Mouse (Mus musculus) stomach, embryonic 16.5 days (tissue): Measurements from ENCODE around the gene Nfasc. TPM values are rescaled to one million over a fixed set of nuclear protein-coding genes. Genes with fewer than 3 reads are reported as not detected.
A peak's percentile ranks its signal among the peaks of the same experiment; 100 is the strongest.

Experiments
- ATAC-seq: fragments of 200-750 bp; cut with Nextera tagmentation; 2 replicates; pipeline ENCODE4 v1.8.0; 2017; ENCODE audit warnings: moderate number of reproducible peaks, moderate TSS enrichment; ENCODE audit not compliant: insufficient read depth, low FRiP score
- H3K27ac ChIP-seq: fragments of 300-500 bp; sonication (generic); 2 replicates; pipeline ENCODE4 v1.5.1; 2014; ENCODE audit warnings: low read length
- H3K27me3 ChIP-seq: fragments of 300-500 bp; sonication (generic); 2 replicates; pipeline ENCODE4 v1.6.1; 2014; ENCODE audit warnings: low read length, control low read depth, mixed read lengths; ENCODE audit not compliant: control insufficient read depth, insufficient read depth
- H3K36me3 ChIP-seq: fragments of 300-500 bp; sonication (generic); 2 replicates; pipeline ENCODE4 v1.6.1; 2014; ENCODE audit warnings: low read length; ENCODE audit not compliant: control insufficient read depth, insufficient read depth
- H3K4me1 ChIP-seq: fragments of 300-500 bp; sonication (generic); 2 replicates; pipeline ENCODE4 v1.6.1; 2014; ENCODE audit warnings: low read length, control low read depth, mixed read lengths; ENCODE audit not compliant: control insufficient read depth, insufficient read depth
- H3K4me2 ChIP-seq: fragments of 300-500 bp; sonication (generic); 2 replicates; pipeline ENCODE4 v1.6.1; 2014; ENCODE audit warnings: low read depth, low read length, mixed read lengths
- H3K4me3 ChIP-seq: fragments of 300-500 bp; sonication (generic); replicated peaks from 2 replicates; pipeline ENCODE4 v1.5.1; 2014; ENCODE audit warnings: mild to moderate bottlenecking, low read length
- H3K9ac ChIP-seq: fragments of 300-500 bp; sonication (generic); 2 replicates; pipeline ENCODE4 v1.6.1; 2014; ENCODE audit warnings: low read length
- H3K9me3 ChIP-seq: fragments of 300-500 bp; sonication (generic); replicated peaks from 2 replicates; pipeline ENCODE4 v1.6.1; 2016; ENCODE audit warnings: low read length, control low read depth; ENCODE audit not compliant: control insufficient read depth
- WGBS: fragments of 180-500 bp; shearing (Covaris S2); extraction: QIAGEN DNeasy Blood & Tissue Kit; methylation state at CpG from one replicate; pipeline ENCODE4 v1.1.7; 2014; 5-methylcytosine and 5-hydroxymethylcytosine counted together
- polyA plus RNA-seq: library from polyadenylated mRNA; unstranded; fragments of >200 nt; fragmentation: Nextera tagmentation; extraction: Ambion mirVana; gene quantifications from 2 replicates; pipeline ENCODE4 v1.2.1, GENCODE M21; 2015

Nfasc gene
- polyA plus RNA-seq, 1 experiment from 2014 or later, result 2.3 TPM

- H3K9me3 ChIP-seq, result no peaks in the 10 kb centered on the region
- H3K4me3 ChIP-seq, result no peak overlapping the region
- H3K27me3 ChIP-seq, result no peaks in the 10 kb centered on the region
- ATAC-seq, result peak; percentile 60; the same call in 1 of the 2 replicates
- no peak overlapping the region for H3K4me2 ChIP-seq
- H3K27ac ChIP-seq, result no peak overlapping the region
- no peak overlapping the region for H3K9ac ChIP-seq
- no peaks in the 10 kb centered on the region for H3K36me3 ChIP-seq
- 33% methylated on average over 13 of the region's 13 CpGs for WGBS
- H3K4me1 ChIP-seq, result no peaks in the 10 kb centered on the region
Measured at GRCm38 (mm10) chr1:132641049-132641795, 100.4 kb downstream of the Nfasc start.

- ATAC-seq, result no peak
- H3K9ac ChIP-seq, result no peak overlapping the region
- 80% methylated on average over 6 of the region's 6 CpGs for WGBS
- H3K9me3 ChIP-seq, result no peaks in the 10 kb centered on the region
- no peak overlapping the region for H3K4me3 ChIP-seq
- no peak overlapping the region for H3K27ac ChIP-seq
- no peak overlapping the region for H3K4me2 ChIP-seq
- no peaks in the 10 kb centered on the region for H3K36me3 ChIP-seq
- H3K27me3 ChIP-seq, result no peaks in the 10 kb centered on the region
- H3K4me1 ChIP-seq, result no peaks in the 10 kb centered on the region
Measured at GRCm38 (mm10) chr1:132640256-132640655, 101.3 kb downstream of the Nfasc start.

GRCm38 (mm10) chr1:132637346-132637745 is 104.3 kb downstream of the Nfasc start:
- H3K4me3 ChIP-seq, result no peak overlapping the region
- H3K9me3 ChIP-seq, result no peaks in the 10 kb centered on the region
- H3K36me3 ChIP-seq, result no peaks in the 10 kb centered on the region
- no peaks in the 10 kb centered on the region for H3K4me1 ChIP-seq
- H3K27me3 ChIP-seq, result no peaks in the 10 kb centered on the region
- H3K27ac ChIP-seq, result no peak overlapping the region
- no peak for ATAC-seq
- H3K4me2 ChIP-seq, result no peak overlapping the region
- no peak overlapping the region for H3K9ac ChIP-seq
- WGBS, result 83% methylated on average over 7 of the region's 7 CpGs

- no peak overlapping the region for H3K4me3 ChIP-seq
- H3K9me3 ChIP-seq, result no peaks in the 10 kb centered on the region
- no peaks in the 10 kb centered on the region for H3K36me3 ChIP-seq
- no peak overlapping the region for H3K9ac ChIP-seq
- WGBS, result 76% methylated on average over 5 of the region's 5 CpGs
- H3K27ac ChIP-seq, result no peak overlapping the region
- no peak overlapping the region for H3K4me2 ChIP-seq
- no peak for ATAC-seq
- peaks cover 3% of the 10 kb centered on the region; the same call in 1 of the 2 replicates for H3K27me3 ChIP-seq
- no peaks in the 10 kb centered on the region for H3K4me1 ChIP-seq
Measured at GRCm38 (mm10) chr1:132629611-132630370, 111.8 kb downstream of the Nfasc start.

- no peak overlapping the region for H3K9ac ChIP-seq
- H3K9me3 ChIP-seq, result no peaks in the 10 kb centered on the region
- H3K36me3 ChIP-seq, result no peaks in the 10 kb centered on the region
- H3K27ac ChIP-seq, result no peak overlapping the region
- no peak overlapping the region for H3K4me3 ChIP-seq
- H3K4me2 ChIP-seq, result no peak overlapping the region
- H3K4me1 ChIP-seq, result no peaks in the 10 kb centered on the region
- no peak for ATAC-seq
- 40% methylated on average over 3 of the region's 3 CpGs for WGBS
- H3K27me3 ChIP-seq, result peaks cover 3% of the 10 kb centered on the region; the same call in 1 of the 2 replicates
Measured at GRCm38 (mm10) chr1:132628599-132628998, 113.0 kb downstream of the Nfasc start.

GRCm38 (mm10) chr1:132628183-132628582 is 113.4 kb downstream of the Nfasc start:
- Histone ChIP-seq H3K4me3 (no peak overlapping the region), H3K4me2 (no peak overlapping the region), H3K4me1 (no peaks in the 10 kb centered on the region), H3K9ac (no peak overlapping the region), H3K9me3 (no peaks in the 10 kb centered on the region), H3K36me3 (no peaks in the 10 kb centered on the region), H3K27ac (no peak overlapping the region), H3K27me3 (peaks cover 3% of the 10 kb centered on the region; the same call in 1 of the 2 replicates)
- ATAC-seq, result no peak
- 91% methylated on average over 8 of the region's 8 CpGs for WGBS

GRCm38 (mm10) chr1:132626125-132626756 is 115.4 kb downstream of the Nfasc start:
- ATAC-seq, result no peak
- Histone ChIP-seq H3K4me3 (no peak overlapping the region), H3K9me3 (no peaks in the 10 kb centered on the region), H3K27ac (no peak overlapping the region), H3K4me1 (no peaks in the 10 kb centered on the region), H3K36me3 (no peaks in the 10 kb centered on the region), H3K9ac (no peak overlapping the region), H3K4me2 (no peak overlapping the region), H3K27me3 (no peaks in the 10 kb centered on the region; the same call in 1 of the 2 replicates)
- 53% methylated on average over 7 of the region's 7 CpGs for WGBS

- H3K4me2 ChIP-seq, result no peak overlapping the region
- ATAC-seq, result no peak
- H3K9ac ChIP-seq, result no peak overlapping the region
- H3K4me3 ChIP-seq, result no peak overlapping the region
- no peaks in the 10 kb centered on the region for H3K4me1 ChIP-seq
- no peaks in the 10 kb centered on the region for H3K9me3 ChIP-seq
- no peak overlapping the region for H3K27ac ChIP-seq
- H3K36me3 ChIP-seq, result no peaks in the 10 kb centered on the region
- 56% methylated on average over 6 of the region's 6 CpGs for WGBS
- H3K27me3 ChIP-seq, result no peaks in the 10 kb centered on the region
Measured at GRCm38 (mm10) chr1:132625034-132625433, 116.6 kb downstream of the Nfasc start.

- whole genome bisulfite sequencing, result 35% methylated on average over 1 of the region's 1 CpGs
- no peaks in the 10 kb centered on the region for H3K4me1 ChIP-seq
Measured at GRCm38 (mm10) chr1:132624466-132624865, 117.1 kb downstream of the Nfasc start.

More at GRCm38 (mm10) chr1:132624466-132624865, 117.1 kb downstream of the Nfasc start:
- Histone ChIP-seq H3K27ac (no peak overlapping the region), H3K4me3 (no peak overlapping the region), H3K9ac (no peak overlapping the region), H3K9me3 (no peaks in the 10 kb centered on the region), H3K27me3 (no peaks in the 10 kb centered on the region), H3K36me3 (no peaks in the 10 kb centered on the region), H3K4me2 (no peak overlapping the region)
- no peak for ATAC-seq
